Mouse (Mus musculus): ENCODE data around the gene Acp5. TPM values are rescaled to one million over a fixed set of nuclear protein-coding genes. Genes with fewer than 3 reads are reported as not detected.
"Not testable (repeated sequence)": the region's sequence is repeated elsewhere in the genome, so short reads cannot be mapped to it uniquely, and the experiment has no call there.

Gene Acp5
- polyA plus RNA-seq, 1 experiment: 0.08 TPM

DNA sequence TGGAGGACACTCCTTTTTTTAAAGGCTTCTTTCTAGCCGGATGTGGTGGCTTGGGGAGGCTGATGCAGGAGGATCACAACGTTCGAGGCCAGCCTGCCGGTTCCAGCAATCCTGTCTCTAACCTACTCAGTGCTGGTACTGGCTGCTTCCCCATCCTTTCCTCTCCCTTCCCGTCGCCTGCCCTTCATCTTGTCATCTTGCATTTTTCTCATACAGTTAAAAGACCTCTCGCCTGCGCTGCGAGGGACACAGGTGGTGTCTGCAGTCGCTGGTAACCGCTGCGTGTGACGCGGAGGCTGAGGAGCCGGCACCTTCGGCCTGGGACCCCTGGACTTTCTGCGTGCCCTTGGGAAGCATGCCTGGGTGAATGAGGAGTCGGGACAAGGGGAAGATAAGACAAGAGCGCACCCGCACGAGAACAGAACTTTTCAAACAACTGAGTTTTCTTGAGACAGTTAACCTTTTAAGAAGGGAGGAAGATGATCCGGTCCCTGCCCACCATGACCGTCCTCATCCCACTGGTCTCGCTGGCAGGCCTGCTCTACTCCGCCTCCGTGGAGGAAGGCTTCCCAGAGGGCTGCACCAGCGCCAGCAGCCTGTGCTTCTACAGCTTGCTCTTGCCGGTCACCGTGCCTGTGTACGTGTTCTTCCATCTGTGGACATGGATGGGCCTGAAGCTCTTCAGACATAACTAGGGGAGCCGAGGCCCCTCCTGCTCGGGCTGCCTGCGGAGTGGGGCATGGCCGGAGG, 22.2 kb upstream of the Acp5 start:
- peak overlapping the region; percentile 51 for H3K4me3 ChIP-seq (ENCODE audit: insufficient read depth, poor library complexity, severe bottlenecking)
- H3ac ChIP-seq (ENCODE audit: control insufficient read depth, insufficient read length, low read depth): no peak overlapping the region
- no peaks in the 10 kb centered on the region for H3K27me3 ChIP-seq (ENCODE audit: control insufficient read depth, insufficient read depth, insufficient read length)
- no peaks in the 10 kb centered on the region for H3K36me3 ChIP-seq (ENCODE audit: control insufficient read depth, insufficient read depth)
- TF ChIP-seq CTCF (IDR thresholded peaks at IDR 0.05; ENCODE audit: control insufficient read depth, insufficient read depth, insufficient read length): no peak
- no peak for TF ChIP-seq MAX (IDR thresholded peaks at IDR 0.05)
- no peak for TF ChIP-seq MYOG (IDR thresholded peaks at IDR 0.05; ENCODE audit: control insufficient read depth, extremely low read depth, insufficient read length)
- no peak for TF ChIP-seq CEBPB (IDR thresholded peaks at IDR 0.05; ENCODE audit: low read depth)
- TF ChIP-seq MYOD1 (IDR thresholded peaks at IDR 0.05; ENCODE audit: control insufficient read depth, insufficient read length, low read depth): no peak
- TF ChIP-seq FOSL1 (IDR thresholded peaks at IDR 0.05; ENCODE audit: insufficient read depth, low read length, poor library complexity, severe bottlenecking): no peak
- no peak for TF ChIP-seq USF1 (IDR thresholded peaks at IDR 0.05; ENCODE audit: low read depth)
- H3K79me2 ChIP-seq (ENCODE audit: control insufficient read depth, insufficient read depth): no peaks in the 10 kb centered on the region
- no peaks in the 10 kb centered on the region for H3K79me3 ChIP-seq (ENCODE audit: low read depth)

- no peaks in the 10 kb centered on the region for H3K27me3 ChIP-seq (ENCODE audit: control insufficient read depth, insufficient read depth, insufficient read length)
- peak within 1 kb of the TSS; percentile 51 for H3K4me3 ChIP-seq (ENCODE audit: insufficient read depth, poor library complexity, severe bottlenecking)
- H3K36me3 ChIP-seq (ENCODE audit: control insufficient read depth, insufficient read depth): no peaks in the 10 kb centered on the region
- H3ac ChIP-seq (ENCODE audit: control insufficient read depth, insufficient read length, low read depth): peak within 1 kb of the TSS; percentile 59
- H3K79me2 ChIP-seq (ENCODE audit: control insufficient read depth, insufficient read depth): no peaks in the 10 kb centered on the region
- H3K79me3 ChIP-seq (ENCODE audit: low read depth): no peaks in the 10 kb centered on the region
- no peak for TF ChIP-seq CEBPB (IDR thresholded peaks at IDR 0.05; ENCODE audit: low read depth)
- TF ChIP-seq CTCF (IDR thresholded peaks at IDR 0.05; ENCODE audit: control insufficient read depth, insufficient read depth, insufficient read length): no peak
- TF ChIP-seq MYOG (IDR thresholded peaks at IDR 0.05; ENCODE audit: control insufficient read depth, extremely low read depth, insufficient read length): no peak
- TF ChIP-seq MYOD1 (IDR thresholded peaks at IDR 0.05; ENCODE audit: control insufficient read depth, insufficient read length, low read depth): no peak
- TF ChIP-seq FOSL1 (IDR thresholded peaks at IDR 0.05; ENCODE audit: insufficient read depth, low read length, poor library complexity, severe bottlenecking): no peak
These were observed 21.2 kb upstream of the Acp5 start, which contains the start of gene Pigyl for GRCm38 (mm10) chr9:22156497-22157245. Gene Pigyl (plus strand): TSS chr9:22156846.

DNA sequence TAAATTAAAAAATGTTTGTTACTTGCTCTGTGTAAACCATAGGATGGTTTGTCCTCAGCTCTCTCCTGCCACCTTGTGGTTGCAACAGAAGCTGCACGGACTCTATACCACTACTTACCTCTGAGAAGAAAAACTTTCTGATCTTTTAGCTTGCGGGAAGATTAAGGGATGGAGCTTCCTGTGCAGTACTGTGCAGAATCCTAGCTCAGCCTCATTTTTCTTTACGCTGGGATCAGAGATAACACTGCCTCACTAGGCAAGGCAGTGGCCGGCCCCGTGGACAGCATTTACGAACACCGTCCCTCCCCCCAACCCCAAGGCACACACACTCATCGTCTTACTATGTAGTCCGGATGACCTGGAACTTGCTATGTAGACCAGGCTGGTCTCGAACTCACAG, 20.1 kb upstream of the Acp5 start:
- Histone ChIP-seq H3K79me3 (ENCODE audit: low read depth) (no peaks in the 10 kb centered on the region), H3K36me3 (ENCODE audit: control insufficient read depth, insufficient read depth) (no peaks in the 10 kb centered on the region), H3K79me2 (ENCODE audit: control insufficient read depth, insufficient read depth) (no peaks in the 10 kb centered on the region), H3K4me3 (ENCODE audit: insufficient read depth, poor library complexity, severe bottlenecking) (no peak overlapping the region), H3K27me3 (ENCODE audit: control insufficient read depth, insufficient read depth, insufficient read length) (no peaks in the 10 kb centered on the region), H3ac (ENCODE audit: control insufficient read depth, insufficient read length, low read depth) (no peak overlapping the region)
- TF ChIP-seq FOSL1 (IDR thresholded peaks at IDR 0.05; ENCODE audit: insufficient read depth, low read length, poor library complexity, severe bottlenecking) (no peak), CEBPB (IDR thresholded peaks at IDR 0.05; ENCODE audit: low read depth) (no peak), MAX (IDR thresholded peaks at IDR 0.05) (no peak), MYOD1 (IDR thresholded peaks at IDR 0.05; ENCODE audit: control insufficient read depth, insufficient read length, low read depth) (no peak), MYOG (IDR thresholded peaks at IDR 0.05; ENCODE audit: control insufficient read depth, extremely low read depth, insufficient read length) (no peak), USF1 (IDR thresholded peaks at IDR 0.05; ENCODE audit: low read depth) (no peak), CTCF (IDR thresholded peaks at IDR 0.05; ENCODE audit: control insufficient read depth, insufficient read depth, insufficient read length) (no peak)

- no peaks in the 10 kb centered on the region for H3K27me3 ChIP-seq (ENCODE audit: control insufficient read depth, insufficient read depth, insufficient read length)
- H3ac ChIP-seq (ENCODE audit: control insufficient read depth, insufficient read length, low read depth): no peak overlapping the region
- TF ChIP-seq MYOG (IDR thresholded peaks at IDR 0.05; ENCODE audit: control insufficient read depth, extremely low read depth, insufficient read length): no peak
- no peak for TF ChIP-seq CEBPB (IDR thresholded peaks at IDR 0.05; ENCODE audit: low read depth)
- TF ChIP-seq MYOD1 (IDR thresholded peaks at IDR 0.05; ENCODE audit: control insufficient read depth, insufficient read length, low read depth): no peak
- no peaks in the 10 kb centered on the region for H3K79me2 ChIP-seq (ENCODE audit: control insufficient read depth, insufficient read depth)
- H3K36me3 ChIP-seq (ENCODE audit: control insufficient read depth, insufficient read depth): no peaks in the 10 kb centered on the region
- no peaks in the 10 kb centered on the region for H3K79me3 ChIP-seq (ENCODE audit: low read depth)
- H3K4me3 ChIP-seq (ENCODE audit: insufficient read depth, poor library complexity, severe bottlenecking): no peak overlapping the region
These were observed 18.3 kb upstream of the Acp5 start for GRCm38 (mm10) chr9:22153810-22154209.

DNA sequence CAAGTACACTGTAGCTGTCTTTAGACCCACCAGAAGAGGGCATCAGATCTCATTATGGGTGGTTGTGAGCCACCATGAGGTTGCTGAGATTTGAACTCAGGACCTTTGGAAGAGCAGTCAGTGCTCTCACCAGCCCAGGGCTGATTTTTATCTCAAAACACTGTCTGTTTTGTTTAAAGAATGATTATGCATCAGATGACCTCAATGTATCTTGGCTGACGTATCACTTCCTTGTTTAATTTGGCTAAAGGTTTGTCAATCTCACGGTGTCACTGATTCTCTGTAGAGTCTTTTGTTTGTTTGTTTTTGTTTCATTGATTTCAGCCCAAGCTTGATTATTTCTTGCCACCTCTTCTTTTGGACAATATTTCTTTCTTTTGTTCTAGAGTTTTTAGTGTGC, 15.4 kb upstream of the Acp5 start:
- H3K36me3 ChIP-seq (ENCODE audit: control insufficient read depth, insufficient read depth): no peaks in the 10 kb centered on the region
- H3K27me3 ChIP-seq (ENCODE audit: control insufficient read depth, insufficient read depth, insufficient read length): no peaks in the 10 kb centered on the region
- H3ac ChIP-seq (ENCODE audit: control insufficient read depth, insufficient read length, low read depth): no peak overlapping the region
- TF ChIP-seq USF1 (IDR thresholded peaks at IDR 0.05; ENCODE audit: low read depth) (no peak), MYOG (IDR thresholded peaks at IDR 0.05; ENCODE audit: control insufficient read depth, extremely low read depth, insufficient read length) (no peak), CEBPB (IDR thresholded peaks at IDR 0.05; ENCODE audit: low read depth) (no peak), CTCF (IDR thresholded peaks at IDR 0.05; ENCODE audit: control insufficient read depth, insufficient read depth, insufficient read length) (no peak), MAX (IDR thresholded peaks at IDR 0.05) (no peak), FOSL1 (IDR thresholded peaks at IDR 0.05; ENCODE audit: insufficient read depth, low read length, poor library complexity, severe bottlenecking) (no peak), MYOD1 (IDR thresholded peaks at IDR 0.05; ENCODE audit: control insufficient read depth, insufficient read length, low read depth) (no peak)
- no peaks in the 10 kb centered on the region for H3K79me2 ChIP-seq (ENCODE audit: control insufficient read depth, insufficient read depth)
- no peak overlapping the region for H3K4me3 ChIP-seq (ENCODE audit: insufficient read depth, poor library complexity, severe bottlenecking)
- H3K79me3 ChIP-seq (ENCODE audit: low read depth): no peaks in the 10 kb centered on the region

GRCm38 (mm10) chr9:22150249-22150693, 14.8 kb upstream of the Acp5 start:
- H3K79me3 ChIP-seq (ENCODE audit: low read depth); H3K79me2 ChIP-seq (ENCODE audit: control insufficient read depth, insufficient read depth); H3K4me3 ChIP-seq (ENCODE audit: insufficient read depth, poor library complexity, severe bottlenecking); H3K36me3 ChIP-seq (ENCODE audit: control insufficient read depth, insufficient read depth); H3ac ChIP-seq (ENCODE audit: control insufficient read depth, insufficient read length, low read depth); H3K27me3 ChIP-seq (ENCODE audit: control insufficient read depth, insufficient read depth, insufficient read length): not testable (repeated sequence)
